ENCODE assay signal across 9 mouse cellular contexts in genomic region chrX:134019005-134019404, GRCm38 (mm10). TPM values are rescaled to one million over a fixed set of nuclear protein-coding genes. Genes with fewer than 3 reads are reported as not detected.
A peak's percentile ranks its signal among the peaks of the same experiment; 100 is the strongest.
DNase-seq lines count a peak whose midpoint lies in the region; ATAC-seq and TF ChIP-seq lines count a peak whose summit lies in the region.
"Had no signal": no experiment of that assay in that cellular context is flagged by ENCODE, and none has a peak within 500 bp of the region (broad histone marks: within the 10 kb centered on the region; RNA-seq: fewer than 3 reads in every experiment).

No protein-coding gene starts in this region.

- H3K4me3 ChIP-seq in ES-Bruce4 (ENCODE audit: low read depth, low read length), result no peak overlapping the region
- H3K4me3 ChIP-seq in forebrain, embryonic 10.5 days, result no peak overlapping the region
- H3K4me3 ChIP-seq in lung, embryonic 14.5 days (ENCODE audit: low read depth, low read length), result no peak overlapping the region
- H3K4me3 ChIP-seq: heart, embryonic 15.5 days had no signal

- H3K4me1 ChIP-seq in ES-Bruce4 (ENCODE audit: control insufficient read depth, insufficient read depth, low read length), result no peaks in the 10 kb centered on the region
- no peaks in the 10 kb centered on the region for H3K4me1 ChIP-seq in forebrain, embryonic 10.5 days
- H3K4me1 ChIP-seq in lung, embryonic 14.5 days (ENCODE audit: insufficient read depth), result no peaks in the 10 kb centered on the region
- H3K4me1 ChIP-seq: heart, embryonic 15.5 days had no signal

- peak; percentile 77 for DNase-seq in brain, adult 2 months (ENCODE audit: low read depth, low spot score)
- peak; percentile 53 for DNase-seq in forebrain, embryonic 10.5 days (ENCODE audit: extremely low spot score, low spot score)
- peak; percentile 12 for DNase-seq in heart, postnatal 25 days (ENCODE audit: low spot score)
- peak; percentile 76 for DNase-seq in layer of hippocampus, adult 11-12 months (ENCODE audit: low spot score)
- peak; percentile 88 for DNase-seq in lung, embryonic 14.5 days
- DNase-seq in ovary, adult 18-20 months (ENCODE audit: low spot score), result peak; percentile 15
- DNase-seq in thymus, postnatal 14 days, result peak; percentile 62

- H3K27me3 ChIP-seq in ES-Bruce4 (ENCODE audit: control insufficient read depth, insufficient read depth, low read length, poor library complexity, severe bottlenecking), result no peaks in the 10 kb centered on the region
- H3K27me3 ChIP-seq in forebrain, embryonic 10.5 days (ENCODE audit: poor library complexity, severe bottlenecking), result peaks cover 18% of the 10 kb centered on the region
- no peaks in the 10 kb centered on the region for H3K27me3 ChIP-seq in lung, embryonic 14.5 days (ENCODE audit: insufficient read depth, low read length)
- H3K27me3 ChIP-seq: heart, embryonic 15.5 days had no signal

- no peak for TF ChIP-seq EP300 in ES-Bruce4 (IDR thresholded peaks at IDR 0.05; ENCODE audit: insufficient read depth, low read depth, low read length)

- peak; percentile 18 for TF ChIP-seq CTCF in ES-Bruce4 (IDR thresholded peaks at IDR 0.05; ENCODE audit: low read depth, low read length)
- peak; percentile 92 for TF ChIP-seq CTCF in lung, embryonic 14.5 days (IDR thresholded peaks at IDR 0.05; ENCODE audit: low read depth)

- H3K9ac ChIP-seq in ES-Bruce4 (ENCODE audit: low read depth, poor library complexity, severe bottlenecking), result no peak overlapping the region
- H3K9ac ChIP-seq in lung, embryonic 14.5 days, result no peak overlapping the region
- H3K9ac ChIP-seq: heart, embryonic 15.5 days had no signal

- WGBS in forebrain, embryonic 10.5 days, result 20% methylated on average over 9 of the region's 9 CpGs
- 9% methylated on average over 9 of the region's 9 CpGs for WGBS in lung, embryonic 14.5 days

- TF ChIP-seq POLR2A in ES-Bruce4 (IDR thresholded peaks at IDR 0.05; ENCODE audit: insufficient read depth, low read length), result no peak

- no peak overlapping the region for H3K27ac ChIP-seq in ES-Bruce4 (ENCODE audit: insufficient read depth, low read length)
- H3K27ac ChIP-seq in forebrain, embryonic 10.5 days, result no peak overlapping the region
- H3K27ac ChIP-seq in lung, embryonic 14.5 days (ENCODE audit: low read depth), result no peak overlapping the region
- H3K27ac ChIP-seq: heart, embryonic 15.5 days had no signal

- ATAC-seq in lung, embryonic 14.5 days (ENCODE audit: insufficient read depth), result peak; percentile 83

- intact Hi-C loops in heart, postnatal 25 days (cut with DNase I), result loop anchor here (1.0 to 10.0 kb wide), 3 partner anchors 72 to 284 kb away; no protein-coding TSS in a partner anchor

- no peaks in the 10 kb centered on the region for H3K9me3 ChIP-seq in ES-Bruce4 (replicated peaks; ENCODE audit: control insufficient read depth, insufficient read depth, low read length, poor library complexity, severe bottlenecking)
- no peaks in the 10 kb centered on the region for H3K9me3 ChIP-seq in forebrain, embryonic 10.5 days
- H3K9me3 ChIP-seq in lung, embryonic 14.5 days (ENCODE audit: low read depth, low read length), result no peaks in the 10 kb centered on the region
- H3K9me3 ChIP-seq: heart, embryonic 15.5 days had no signal

- H3K4me2 ChIP-seq in lung, embryonic 14.5 days, result no peak overlapping the region
- H3K4me2 ChIP-seq: heart, embryonic 15.5 days had no signal

- no peaks in the 10 kb centered on the region for H3K36me3 ChIP-seq in ES-Bruce4 (ENCODE audit: control insufficient read depth, insufficient read depth, low read length, poor library complexity, severe bottlenecking)
- no peaks in the 10 kb centered on the region for H3K36me3 ChIP-seq in forebrain, embryonic 10.5 days (replicated peaks)
- H3K36me3 ChIP-seq in lung, embryonic 14.5 days (ENCODE audit: insufficient read depth), result no peaks in the 10 kb centered on the region
- H3K36me3 ChIP-seq: heart, embryonic 15.5 days had no signal

RNA-seq across cellular contexts. Expression of gene Sytl4, which starts 37.4 kb away (rescaled TPM):
- polyA plus RNA-seq in ES-Bruce4 (2011; ENCODE audit: insufficient read depth, insufficient read length, low read depth, missing spikeins), result 0.31 and 0.70 TPM in 2 replicates
- polyA plus RNA-seq in forebrain, embryonic 10.5 days (2016; fragmentation: Nextera tagmentation; extraction: Ambion mirVana), result 0.77 and 0.86 TPM in 2 replicates
- 1 to 10 TPM; 1.1 to 1.6 TPM for total RNA-seq in heart, postnatal 25 days (2021)
- 5.1 and 6.7 TPM in 2 replicates for polyA plus RNA-seq in lung, embryonic 14.5 days (2014; fragmentation: Nextera tagmentation; extraction: Ambion mirVana)

RNA-seq across cellular contexts. Expression of gene Cstf2, which starts 40.0 kb away (rescaled TPM):
- polyA plus RNA-seq in ES-Bruce4 (2011; ENCODE audit: insufficient read depth, insufficient read length, low read depth, missing spikeins), result 74.3 and 76.1 TPM in 2 replicates
- 69.0 and 70.1 TPM in 2 replicates for polyA plus RNA-seq in forebrain, embryonic 10.5 days (2016; fragmentation: Nextera tagmentation; extraction: Ambion mirVana)
- 10 to 100 TPM; 10.2 to 13.4 TPM for total RNA-seq in heart, postnatal 25 days (2021)
- polyA plus RNA-seq in lung, embryonic 14.5 days (2014; fragmentation: Nextera tagmentation; extraction: Ambion mirVana), result 62.9 and 65.0 TPM in 2 replicates

Comparison
In these comparisons a context has a peak if more than half of its experiments do, and no peak if none do; other contexts are left out.
1. DNase-seq: peak in every context shown above with its lines; median percentile 88 in lung, embryonic 14.5 days; 77 in brain, adult 2 months; 76 in layer of hippocampus, adult 11-12 months; 62 in thymus, postnatal 14 days; 53 in forebrain, embryonic 10.5 days; 15 in ovary, adult 18-20 months; 12 in heart, postnatal 25 days.